Mouse (Mus musculus) heart, postnatal 0 days (tissue): ENCODE results near the gene Alkbh6.

Experiments used
- CTCF ChIP-seq: IDR thresholded peaks from 2 replicates; pipeline ENCODE4 v1.5.1; 2016; ENCODE audit warnings: antibody characterized with exemption, control low read depth, low read depth
- EP300 ChIP-seq: IDR thresholded peaks from 2 replicates; pipeline ENCODE4 v1.6.1; 2016; ENCODE audit warnings: antibody characterized with exemption, low read depth

GRCm38 (mm10) chr7:30300914-30301313, 7.6 kb upstream of the Alkbh6 start:
- TF ChIP-seq CTCF (peak; percentile 45), EP300 (no peak)
